Mouse (Mus musculus) lung, postnatal 25 days (tissue): ENCODE measurements around the gene Olfr718-ps1.
A peak's percentile ranks its signal among the peaks of the same experiment; 100 is the strongest.

ENCODE experiments used
- DNase-seq: peaks from one replicate; pipeline ENCODE4 v3.0.0; 2022; ENCODE audit warnings: low spot score

Olfr718-ps1 gene

DNA sequence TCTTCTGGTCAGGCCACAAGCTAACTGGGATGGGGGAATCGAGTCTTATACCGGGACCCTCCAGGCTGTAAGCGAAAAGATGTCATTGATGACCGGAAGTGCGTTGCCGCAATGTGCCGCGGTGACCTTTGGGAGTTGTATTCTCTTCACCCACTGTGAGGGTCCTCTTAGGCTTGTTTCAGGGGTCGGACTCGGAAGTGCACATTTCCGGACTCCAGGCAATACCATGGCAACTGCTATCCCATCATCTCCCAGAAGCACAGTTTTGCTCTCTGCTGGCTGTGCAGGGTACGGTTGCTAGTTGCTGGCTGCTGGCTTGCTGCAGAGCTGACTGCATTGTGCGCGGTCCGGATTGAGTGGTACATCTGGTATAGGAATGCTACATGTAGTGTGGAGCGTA is 18.3 kb downstream of the Olfr718-ps1 start:
- no peak for DNase-seq

DNA sequence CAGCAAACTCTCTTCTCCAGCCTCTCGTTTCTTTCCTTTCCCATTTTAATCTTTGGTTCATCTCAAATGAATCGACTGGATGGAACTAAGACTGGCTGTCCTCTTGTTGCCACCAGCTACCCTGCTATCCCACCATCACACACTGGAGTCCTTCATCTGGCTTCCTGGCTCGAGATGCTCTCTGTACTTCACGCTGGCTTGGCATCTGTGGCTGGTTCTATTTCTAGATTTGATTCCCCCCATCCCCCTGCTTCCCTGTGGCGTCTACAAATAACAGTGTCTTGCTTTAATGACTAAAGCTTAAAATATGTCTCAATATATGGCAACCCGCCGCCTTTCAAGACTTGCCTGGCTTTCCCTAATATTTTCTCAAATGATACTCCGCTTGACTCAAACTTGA is 19.5 kb downstream of the Olfr718-ps1 start:
- DNase-seq: no peak

DNA sequence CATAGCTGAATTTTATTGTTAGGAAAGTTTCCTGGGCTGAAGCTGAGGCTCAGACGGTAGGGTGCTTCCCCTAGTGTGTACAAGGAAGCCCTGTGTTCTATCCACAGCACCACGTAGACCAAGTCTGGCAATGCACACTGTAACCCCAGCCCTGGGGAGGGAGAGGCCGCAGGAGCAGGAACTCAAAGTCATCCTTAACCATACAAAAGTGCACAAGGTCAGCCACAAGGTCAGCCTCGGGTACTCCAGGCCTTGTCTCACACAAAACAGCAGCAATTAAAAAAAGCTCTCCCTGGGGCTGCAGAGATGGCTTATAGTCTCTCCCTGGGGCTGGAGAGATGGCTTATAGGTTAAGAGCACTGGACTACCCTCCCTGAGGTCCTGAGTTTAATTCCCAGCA is 20.5 kb downstream of the Olfr718-ps1 start:
- DNase-seq: no peak

DNA sequence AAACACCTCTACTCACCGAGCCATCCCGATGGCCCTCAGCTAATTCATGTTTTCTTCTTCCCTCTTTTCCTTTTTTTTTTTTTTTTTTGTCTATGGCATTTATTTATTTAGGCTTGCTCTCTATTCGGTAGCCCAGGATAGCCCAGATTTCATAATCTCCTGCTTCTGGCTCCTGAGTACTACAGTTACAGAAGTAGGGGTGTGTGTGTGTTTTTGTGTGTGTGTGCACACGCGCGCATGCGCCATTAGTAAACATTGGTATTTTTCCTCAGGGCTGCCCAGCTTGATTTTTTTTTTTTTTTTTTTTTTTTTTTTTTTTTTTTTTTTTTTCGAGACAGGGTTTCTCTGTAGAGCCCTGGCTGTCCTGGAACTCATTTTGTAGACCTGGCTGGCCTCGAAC is 21.3 kb downstream of the Olfr718-ps1 start:
- DNase-seq: no peak

DNA sequence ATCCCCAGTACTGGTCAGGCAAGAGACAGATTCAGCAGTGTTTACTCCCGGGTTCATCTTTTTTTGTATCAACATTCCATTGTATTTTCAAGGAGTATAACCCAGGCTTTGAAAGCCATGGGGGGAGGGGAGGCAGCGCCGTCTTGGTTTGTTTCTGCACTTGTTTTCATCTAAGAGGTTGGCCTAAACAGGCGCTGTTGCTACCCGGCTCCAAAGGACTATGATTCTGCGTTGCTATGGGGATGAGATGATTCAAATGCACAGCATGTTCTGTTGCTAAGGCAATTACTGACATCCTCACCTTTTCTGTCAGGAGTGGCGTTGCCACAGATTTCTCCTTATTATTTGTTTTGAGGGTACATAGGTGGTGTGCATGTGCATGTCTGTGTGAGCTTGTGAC is 21.8 kb downstream of the Olfr718-ps1 start:
- DNase-seq: no peak

DNA sequence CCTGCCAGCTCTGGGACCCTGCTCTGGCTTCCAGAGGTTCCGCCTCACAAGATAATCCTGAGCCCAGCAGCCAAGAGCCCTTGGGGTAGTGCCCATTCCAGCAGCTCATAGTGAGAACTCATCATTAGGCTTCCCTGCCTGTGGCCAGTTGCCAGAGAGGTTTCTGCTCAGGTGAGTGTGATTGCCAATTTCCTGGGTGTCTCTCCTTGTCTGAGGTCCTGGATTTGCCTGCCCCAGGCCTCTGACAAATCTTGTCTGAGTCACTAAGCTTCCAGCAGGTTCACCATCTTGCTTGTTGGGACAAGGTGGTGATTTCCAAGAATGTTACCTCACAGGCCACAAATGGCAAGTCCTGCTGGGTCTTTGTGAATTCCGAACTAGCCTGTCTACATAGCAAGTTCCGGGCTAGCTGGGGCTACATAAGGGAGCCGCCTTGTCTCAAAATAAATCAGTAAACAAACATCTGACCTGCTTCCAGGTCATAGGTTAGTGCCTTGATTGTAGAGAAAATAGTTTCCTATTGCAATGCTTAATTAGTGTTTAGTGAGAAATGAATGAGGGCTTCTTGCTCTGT is 22.5 kb downstream of the Olfr718-ps1 start:
- DNase-seq: no peak

DNA sequence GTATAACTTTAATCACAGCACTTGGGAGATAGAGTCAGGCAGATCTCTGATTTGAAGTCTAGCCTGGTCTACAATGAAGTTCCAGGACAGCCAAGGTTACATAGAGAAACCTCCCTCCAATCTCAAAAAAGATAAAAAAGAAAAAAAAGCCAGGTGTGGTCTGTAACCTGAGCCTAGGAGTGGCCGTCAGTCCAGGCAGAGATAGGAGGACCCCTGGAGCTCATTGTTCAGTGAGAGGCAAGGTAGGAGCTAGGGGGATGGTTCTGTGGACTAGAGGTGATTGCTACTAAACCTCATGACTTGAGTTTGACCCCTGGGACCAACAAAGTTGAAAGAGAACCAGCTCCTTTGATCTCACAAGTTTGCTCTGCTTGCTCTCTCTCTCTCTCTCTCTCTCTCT is 24.7 kb downstream of the Olfr718-ps1 start:
- no peak for DNase-seq

DNA sequence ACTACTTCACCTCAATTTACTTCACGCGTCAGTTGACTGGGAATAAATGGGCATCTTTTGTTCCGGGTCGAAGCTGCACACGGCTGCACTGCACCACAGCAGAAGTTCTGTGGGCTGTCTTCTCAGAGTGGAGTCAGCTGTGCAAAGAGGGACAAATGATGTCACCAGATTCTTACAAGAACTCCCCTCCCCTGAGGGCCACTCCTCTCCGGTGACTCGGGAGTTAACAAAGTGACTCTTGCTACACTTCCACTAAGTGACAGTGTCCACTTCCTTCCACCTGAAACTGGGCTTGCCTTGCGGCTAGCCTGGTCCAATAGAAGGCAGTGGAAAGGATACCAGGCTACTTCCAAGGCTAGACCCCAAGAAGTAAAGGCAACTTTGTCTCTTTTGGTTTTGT is 25.3 kb downstream of the Olfr718-ps1 start:
- DNase-seq: no peak

DNA sequence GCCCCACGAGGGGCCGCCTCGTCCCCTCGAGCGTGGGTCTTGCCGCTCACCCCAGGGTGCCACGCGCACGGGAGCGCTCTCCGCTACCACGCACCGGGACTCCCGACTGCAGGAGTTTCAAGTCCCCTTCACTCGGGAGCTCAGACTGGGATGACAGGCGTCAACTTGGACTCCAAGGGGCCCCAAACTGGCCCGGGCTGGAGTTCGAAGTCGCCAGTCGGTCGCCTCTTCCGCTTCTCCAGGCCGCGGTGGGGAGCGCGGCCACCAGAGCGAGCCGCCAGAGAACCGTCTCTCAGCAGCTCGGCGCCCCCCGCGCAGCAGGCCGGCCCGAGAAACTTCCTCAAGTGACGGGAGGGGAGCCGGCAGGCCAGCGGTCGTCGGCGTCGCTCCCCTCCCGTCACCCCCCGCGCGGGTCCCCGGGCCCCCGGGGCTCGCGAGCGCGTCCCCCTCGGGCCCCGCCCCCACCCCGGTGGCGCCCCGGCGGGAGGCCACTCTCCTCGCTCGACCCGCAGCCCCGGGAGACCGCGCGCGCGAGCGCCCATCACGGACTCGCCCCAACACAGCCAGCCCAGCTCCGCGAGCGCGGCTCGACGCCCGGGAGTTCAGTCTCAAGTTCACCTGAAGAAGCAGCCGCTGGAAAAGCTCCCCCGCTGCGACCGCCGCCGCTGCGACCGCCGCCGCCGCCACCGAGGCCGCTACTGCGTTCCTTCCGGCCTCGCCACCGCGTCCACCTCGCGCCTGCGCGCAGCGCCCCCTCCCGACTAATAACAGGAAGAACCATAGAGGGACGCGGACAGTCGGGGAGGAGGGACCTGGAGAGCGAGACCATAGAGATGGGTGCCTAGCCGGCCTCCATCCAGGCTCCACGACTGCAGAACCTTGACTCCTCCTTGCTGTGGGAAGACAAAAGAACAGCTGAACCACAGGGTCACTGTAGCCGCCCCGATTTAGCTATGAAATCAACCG is 34.8 kb downstream of the Olfr718-ps1 start, which contains the start of gene Rnf216:
TSS of gene Rnf216 (minus strand) at position 714 of the 966 bp plus-strand sequence.
- DNase-seq: peak; percentile 94

DNA sequence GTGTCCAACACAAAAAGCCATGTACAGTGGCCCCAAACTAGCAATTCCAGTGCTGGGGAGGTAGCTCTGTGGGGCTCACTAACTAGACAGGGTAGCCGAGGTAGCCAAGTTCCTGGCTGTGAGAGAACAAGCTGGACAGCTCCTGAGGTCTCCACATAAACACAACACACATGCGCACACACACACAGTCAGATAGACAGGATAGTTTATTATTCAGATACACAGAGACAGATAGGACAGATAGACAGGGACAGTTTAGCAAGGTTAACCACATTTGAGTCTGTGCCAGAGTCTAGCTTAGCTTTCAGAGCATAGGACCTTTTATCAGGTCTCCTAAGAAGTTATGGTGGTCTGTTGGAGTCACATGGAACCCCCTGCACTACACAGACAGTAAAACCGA is 40.5 kb downstream of the Olfr718-ps1 start:
- DNase-seq: no peak

DNA sequence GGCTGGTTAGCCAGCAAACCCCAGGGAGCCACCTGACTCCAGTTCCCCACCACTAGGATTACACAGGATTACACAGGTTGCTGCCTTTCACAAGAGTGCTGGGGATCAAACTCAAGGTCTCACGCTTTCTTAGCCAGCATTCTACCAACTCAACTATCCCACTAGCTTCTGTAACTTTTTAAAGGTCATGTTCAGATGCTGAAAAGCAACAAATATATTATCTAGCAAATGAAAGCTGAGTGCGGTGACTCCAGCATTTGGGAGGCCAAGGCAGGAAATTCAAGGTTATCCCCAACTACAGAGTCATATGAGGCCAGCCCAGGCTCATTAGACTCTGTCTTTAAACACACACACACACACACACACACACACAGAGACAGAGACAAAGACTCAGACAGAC is 44.1 kb downstream of the Olfr718-ps1 start:
- DNase-seq: no peak

DNA sequence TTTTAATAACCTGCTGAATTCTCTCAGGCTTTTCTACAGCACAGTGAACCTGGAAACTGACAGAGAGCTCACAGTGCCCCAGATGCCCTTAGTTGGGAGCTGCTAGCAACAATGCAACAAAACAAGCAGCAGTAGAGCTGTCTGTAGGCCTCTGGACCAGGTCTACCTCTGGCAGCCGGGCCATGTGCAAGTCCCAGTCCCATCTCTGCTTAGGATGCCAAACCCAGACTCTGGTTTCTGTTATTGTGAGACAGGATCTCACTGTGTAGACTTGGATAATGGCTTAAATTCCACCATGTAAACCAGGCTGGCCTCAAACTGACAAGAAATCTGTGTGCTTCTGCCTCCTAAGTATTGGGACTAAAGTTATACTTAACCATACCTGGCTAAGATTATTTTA is 45.8 kb downstream of the Olfr718-ps1 start:
- no peak for DNase-seq

DNA sequence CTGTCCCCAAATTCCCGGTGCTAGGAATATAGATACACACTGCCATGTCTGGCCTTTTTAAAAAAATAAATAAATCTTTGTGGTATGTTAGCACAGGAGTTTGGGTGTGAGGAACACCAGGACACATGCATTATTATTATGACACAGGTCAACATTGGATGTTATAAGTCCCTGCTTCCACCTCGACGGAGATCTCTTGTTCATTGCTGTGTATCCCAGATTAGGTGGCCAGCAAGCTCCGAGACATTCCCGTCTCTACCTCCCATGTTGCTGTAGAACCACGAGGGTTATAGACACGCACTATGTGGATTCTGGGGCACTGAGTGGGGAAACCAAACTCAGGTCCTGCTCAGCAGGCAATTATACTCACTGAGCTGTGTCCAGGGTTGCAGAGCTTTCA is 52.1 kb downstream of the Olfr718-ps1 start:
- DNase-seq: no peak

DNA sequence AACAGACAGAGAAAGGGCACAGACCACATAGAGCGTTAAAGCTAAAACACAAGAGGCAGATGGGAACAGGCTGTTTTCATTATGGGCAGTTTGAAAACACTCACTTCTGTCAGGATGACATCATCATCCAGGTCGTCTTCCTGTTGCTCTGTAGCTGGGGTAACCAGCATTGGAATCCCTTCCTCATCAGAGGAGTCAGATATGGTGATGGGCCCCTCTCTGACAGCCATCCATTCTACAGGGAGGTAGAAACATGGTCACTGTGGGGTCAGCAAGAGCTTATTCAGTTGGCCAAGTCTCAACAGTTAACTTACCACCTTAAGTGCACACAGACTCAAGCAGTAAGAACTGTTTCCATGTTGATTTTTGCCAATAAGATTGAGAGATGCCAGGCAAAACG is 54.5 kb downstream of the Olfr718-ps1 start:
- no peak for DNase-seq

DNA sequence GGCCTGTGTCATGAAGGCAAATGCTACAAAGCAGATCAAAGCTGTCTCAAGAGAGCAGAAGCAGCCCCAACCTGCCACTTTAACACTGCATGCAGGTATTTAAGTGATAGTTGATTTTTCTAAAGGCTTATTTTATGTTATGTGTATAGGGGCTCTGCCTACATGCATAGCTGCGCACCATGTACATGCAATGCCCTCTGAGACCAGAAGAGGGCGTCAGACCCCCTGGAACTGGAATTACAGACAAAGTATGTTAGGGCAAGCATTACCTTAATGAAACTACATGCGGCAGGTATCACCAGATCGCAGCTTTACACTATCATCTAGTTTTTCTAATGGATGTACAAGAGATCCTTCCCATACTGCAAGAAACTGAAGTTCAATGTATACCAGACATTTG is 62.5 kb downstream of the Olfr718-ps1 start:
- peak; percentile 34 for DNase-seq
